Mouse (Mus musculus) forelimb bud, embryonic 11.5 days (tissue): ENCODE measurements around the gene Plch2.

Experiments
- DNase-seq: peaks from one replicate; pipeline ENCODE4 v3.0.0-alpha.2; 2012; ENCODE audit warnings: low read depth, low spot score

Gene Plch2

GRCm38 (mm10) chr4:155074418-155074817 is 17.8 kb upstream of the Plch2 start:
- no peak for DNase-seq

DNA sequence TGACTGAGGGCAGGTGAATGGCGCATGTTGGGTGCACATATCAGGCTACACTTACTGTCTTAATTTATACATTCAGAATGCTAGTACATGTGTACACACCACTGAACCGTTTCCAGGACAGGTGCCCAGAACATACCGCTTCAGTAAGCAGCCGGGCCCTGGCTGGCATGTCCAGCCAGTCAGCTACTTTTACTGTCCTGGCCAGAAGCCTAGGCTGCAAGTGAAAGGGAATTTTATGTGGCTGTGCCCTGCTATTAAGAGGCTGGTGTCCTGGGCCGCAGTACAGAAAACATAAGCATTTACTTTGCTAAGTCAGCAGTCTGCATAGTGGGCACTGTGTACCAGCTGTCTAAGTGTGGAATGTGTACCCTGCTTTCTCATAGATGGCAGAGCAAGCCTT is 14.3 kb upstream of the Plch2 start:
- no peak for DNase-seq

- DNase-seq = no peak
Measured at GRCm38 (mm10) chr4:155070199-155070598, 13.6 kb upstream of the Plch2 start.

DNA sequence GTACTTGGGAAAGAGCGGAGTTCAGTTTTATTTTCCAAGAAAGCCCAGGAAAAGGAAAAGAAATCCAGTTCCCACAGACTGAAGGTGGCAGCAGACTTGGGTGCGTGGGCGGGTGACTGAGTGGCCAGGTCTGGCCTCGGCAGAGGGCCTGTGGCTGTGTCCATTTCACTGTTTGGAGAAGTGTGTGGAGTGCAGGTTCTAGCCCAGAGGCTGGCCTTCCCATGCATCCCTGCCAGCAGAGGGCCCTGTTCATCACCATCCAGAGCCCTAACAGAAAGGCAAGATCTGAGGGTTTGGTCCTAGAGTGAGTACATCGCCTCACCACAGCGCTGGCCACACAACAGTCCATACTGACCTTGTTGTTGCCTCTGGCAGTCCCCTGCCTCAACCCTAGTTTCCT is 12.6 kb upstream of the Plch2 start:
- no peak for DNase-seq

DNA sequence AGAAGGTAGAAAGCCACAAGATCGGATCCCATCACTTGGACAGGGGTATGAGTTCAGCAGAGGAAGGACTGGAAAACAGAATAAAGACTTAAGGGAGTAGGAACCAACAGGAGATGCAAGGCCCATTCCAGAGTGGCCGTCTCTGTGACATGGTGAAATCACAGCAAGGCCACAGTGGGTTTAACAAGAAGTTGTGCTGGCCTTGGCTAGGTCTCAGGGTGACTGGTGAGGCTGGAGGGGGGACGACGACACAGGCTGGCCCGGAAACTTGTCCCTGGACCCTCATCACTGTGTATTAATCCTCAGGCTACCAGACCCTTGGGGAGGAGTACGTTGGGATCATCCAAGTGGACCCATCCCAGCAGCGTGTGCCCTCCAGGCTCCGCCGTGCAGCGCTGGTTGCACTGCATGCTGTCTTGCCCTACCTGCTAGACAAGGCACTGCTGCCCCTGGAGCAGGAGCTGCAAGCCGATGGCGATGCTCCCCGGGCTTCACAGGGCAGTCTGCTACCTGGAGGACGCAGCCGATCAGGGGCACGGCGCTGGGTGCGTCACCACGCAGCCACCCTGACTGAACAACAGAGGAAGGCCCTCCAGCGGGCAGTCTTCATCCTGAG is 11.9 kb upstream of the Plch2 start:
- no peak for DNase-seq

DNA sequence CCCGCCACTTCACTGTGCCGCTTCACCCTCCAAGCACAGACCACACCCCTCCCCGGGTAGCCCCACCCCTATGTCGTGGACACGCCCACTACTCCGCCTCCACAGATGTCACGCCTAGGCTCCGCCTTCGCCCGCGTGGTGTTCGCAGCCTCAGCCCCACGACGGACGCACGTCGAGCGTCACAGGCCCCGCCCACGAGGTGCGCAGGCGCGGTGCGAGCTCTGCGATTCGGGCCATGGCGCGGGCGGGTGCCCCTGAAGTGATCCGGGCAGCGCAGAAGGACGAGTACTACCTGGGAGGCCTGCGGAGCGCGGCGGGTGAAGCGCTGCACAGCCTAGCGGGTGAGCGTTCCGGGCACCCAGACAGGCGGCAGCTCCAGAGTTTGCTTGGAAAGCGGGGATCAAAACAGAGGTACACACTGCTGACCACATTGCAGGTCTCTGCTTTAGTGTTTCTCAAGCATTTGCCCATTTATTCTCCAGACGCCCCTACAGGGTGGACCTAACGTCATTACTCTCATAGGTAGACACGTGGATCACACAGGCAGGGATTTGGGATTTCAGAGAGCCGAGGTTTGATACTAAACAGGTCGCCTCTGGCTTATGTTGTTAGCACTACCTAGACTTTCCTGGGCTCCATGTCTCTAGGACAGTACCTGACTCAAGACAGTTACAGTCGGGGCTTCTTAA is 10.4 kb upstream of the Plch2 start, which contains the start of gene Pex10:
TSS of gene Pex10 (plus strand) at position 183 of the 689 bp plus-strand sequence.
- peak; percentile 97 for DNase-seq

DNA sequence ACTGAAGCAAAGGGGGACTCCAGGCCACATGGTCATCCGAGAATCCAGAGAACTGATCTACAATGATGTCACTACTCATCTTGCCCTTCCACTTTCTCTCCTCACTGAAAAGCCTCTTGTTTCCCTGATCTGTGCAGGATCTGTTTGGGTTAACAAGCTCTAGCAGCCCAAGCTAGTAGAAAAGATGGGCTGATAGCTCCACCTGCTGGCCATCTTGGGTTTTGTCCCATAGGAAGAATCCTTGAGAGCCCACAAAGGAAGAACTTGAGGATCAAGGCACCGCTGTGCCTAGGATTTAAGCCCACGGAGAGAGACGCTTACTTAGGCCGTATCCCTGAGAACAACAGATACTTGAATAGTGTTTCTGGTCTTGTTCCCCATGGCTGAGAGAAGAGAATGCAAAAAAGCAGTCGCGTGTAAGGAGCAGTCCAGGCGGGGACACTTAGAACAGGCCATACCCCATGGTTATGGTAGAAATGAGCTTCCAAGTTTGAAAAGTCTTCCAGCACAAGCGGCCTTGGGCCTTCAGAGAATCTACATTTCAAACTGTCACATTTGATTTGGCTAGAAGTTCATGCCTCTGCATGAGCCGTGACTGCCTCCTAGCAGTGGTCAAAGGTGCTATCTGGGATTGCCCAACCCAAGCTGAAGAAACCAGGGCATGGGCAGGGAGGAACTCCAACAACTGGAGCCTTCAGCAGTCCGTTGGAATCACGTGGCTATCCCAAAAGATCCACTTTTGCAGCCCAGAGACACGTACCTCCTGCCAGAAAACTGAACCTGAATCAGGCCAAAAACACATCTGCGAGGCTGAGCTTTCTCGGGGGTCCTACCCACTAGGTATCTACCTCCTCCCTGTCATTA is 9.6 kb upstream of the Plch2 start:
- DNase-seq = peak; percentile 96

DNA sequence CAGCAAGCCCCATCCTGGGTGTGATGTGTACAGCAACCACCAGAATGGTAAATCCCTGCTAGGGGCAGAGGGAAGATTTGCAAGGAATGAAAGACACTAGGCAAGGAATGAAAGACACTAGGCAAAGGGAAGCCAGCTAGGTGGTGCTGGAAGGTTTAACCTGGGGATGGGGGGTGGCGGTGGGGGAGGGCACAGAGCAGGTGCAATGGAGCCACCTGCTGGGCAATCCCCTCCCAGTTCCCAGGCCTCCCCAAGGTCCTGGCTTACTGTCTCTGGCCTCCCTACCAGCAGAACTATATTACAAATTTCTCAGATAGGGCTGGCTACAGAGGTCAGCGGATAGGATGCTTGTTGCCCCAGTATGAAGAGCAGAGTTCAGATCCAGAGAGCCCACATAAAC is 7.9 kb upstream of the Plch2 start:
- no peak for DNase-seq

GRCm38 (mm10) chr4:155063895-155064294 is 7.3 kb upstream of the Plch2 start:
- DNase-seq = peak; percentile 29

- DNase-seq = no peak
Measured at GRCm38 (mm10) chr4:155058325-155058724, 1.7 kb upstream of the Plch2 start.

DNA sequence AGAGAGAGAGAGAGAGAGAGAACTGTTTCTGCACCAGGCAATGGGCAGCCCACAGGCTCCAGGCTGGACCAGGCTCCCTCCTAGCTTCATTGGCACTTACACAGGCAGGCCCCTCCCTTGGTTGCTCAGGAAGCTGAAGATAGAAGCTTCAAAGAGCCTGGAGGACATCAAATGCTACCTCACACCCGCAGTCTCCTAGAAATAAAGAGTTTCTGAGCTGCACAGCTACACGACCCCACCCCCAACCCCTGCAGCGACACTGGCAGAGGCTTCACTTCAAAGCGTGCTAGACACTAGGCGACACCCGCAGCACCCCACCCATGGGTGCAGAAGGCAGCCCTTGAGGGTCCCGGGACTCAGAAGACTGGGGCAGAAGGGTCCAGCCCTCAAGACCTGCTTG is 6.5 kb downstream of the Plch2 start:
- DNase-seq = no peak

DNA sequence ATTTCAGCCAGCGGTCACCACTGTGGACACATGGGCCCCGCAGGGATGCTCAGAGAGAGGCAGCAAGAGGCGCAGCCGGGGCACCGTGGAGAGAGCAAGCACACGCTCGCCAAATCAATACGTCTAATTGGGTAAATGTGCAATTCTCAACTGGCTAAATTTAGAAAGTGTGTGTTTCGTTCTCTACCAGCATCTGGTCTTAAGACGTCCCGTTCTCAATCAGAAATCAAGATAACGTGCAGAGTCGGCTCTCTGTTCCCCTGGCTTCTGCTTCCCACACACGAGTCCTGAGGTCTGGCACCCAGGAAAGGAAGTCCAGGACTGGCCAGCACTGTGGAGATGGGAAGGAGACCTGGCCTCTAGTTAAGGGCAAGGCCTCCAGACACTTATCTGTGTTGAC is 9.9 kb downstream of the Plch2 start:
- no peak for DNase-seq

GRCm38 (mm10) chr4:155043289-155043625 is 13.3 kb downstream of the Plch2 start:
- no peak for DNase-seq

- DNase-seq = no peak
Measured at GRCm38 (mm10) chr4:155042606-155043288, 13.8 kb downstream of the Plch2 start.

GRCm38 (mm10) chr4:155040696-155041095 is 15.9 kb downstream of the Plch2 start:
- no peak for DNase-seq

DNA sequence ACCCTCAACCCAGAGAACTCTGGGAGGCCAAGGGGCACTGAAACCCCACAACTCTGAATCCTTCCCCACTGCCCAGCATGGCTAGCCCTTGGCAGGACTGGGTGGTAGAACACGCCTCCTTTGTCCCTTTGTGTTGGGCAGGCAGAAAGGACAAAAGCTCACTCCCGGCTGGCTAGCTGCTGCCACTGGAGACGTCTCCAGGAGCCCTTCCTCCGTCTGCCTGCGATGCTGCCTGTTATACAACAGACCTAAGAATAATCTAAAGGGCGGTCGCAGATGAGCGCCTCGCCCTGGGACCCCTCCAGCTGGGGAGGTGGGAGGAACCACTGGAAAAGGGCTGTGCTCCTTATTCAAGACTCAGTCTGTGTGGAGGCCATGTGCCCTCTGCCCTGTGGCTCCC is 16.4 kb downstream of the Plch2 start:
- DNase-seq = no peak

DNA sequence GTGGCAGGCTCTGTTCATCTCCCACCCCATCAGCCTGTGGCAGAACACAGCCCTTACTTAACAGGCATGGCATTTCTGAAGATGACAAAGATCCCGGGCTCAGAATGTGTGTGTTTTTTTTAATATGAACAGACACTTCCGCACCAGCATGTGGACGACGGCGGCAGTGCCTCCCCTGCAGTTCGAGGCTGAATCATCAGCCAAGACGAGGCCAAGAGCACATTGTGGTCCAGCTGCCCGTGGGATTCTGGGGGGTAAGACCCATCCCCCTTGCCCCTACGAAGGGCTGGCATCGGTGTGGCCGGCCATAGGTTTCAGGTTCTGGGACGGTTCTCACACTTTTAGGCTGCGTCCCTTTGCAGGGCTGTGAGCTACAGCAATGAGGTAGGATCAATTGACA is 21.8 kb downstream of the Plch2 start:
- no peak for DNase-seq

GRCm38 (mm10) chr4:155034202-155034601 is 22.4 kb downstream of the Plch2 start:
- DNase-seq = no peak

GRCm38 (mm10) chr4:155033115-155033514 is 23.5 kb downstream of the Plch2 start:
- no peak for DNase-seq

GRCm38 (mm10) chr4:155024170-155025010 is 32.2 kb downstream of the Plch2 start:
- DNase-seq = no peak

GRCm38 (mm10) chr4:155022228-155022855 is 34.2 kb downstream of the Plch2 start:
- DNase-seq = no peak
